Mouse (Mus musculus) retina, embryonic 14.5 days (tissue): Measurements from ENCODE around the gene Mfsd1.

Experiments
- DNase-seq: peaks from one replicate; pipeline ENCODE4 v3.0.0-alpha.2; 2015; ENCODE audit warnings: low spot score

The Mfsd1 gene

GRCm38 (mm10) chr3:67624629-67625028 is 42.1 kb downstream of the Mfsd1 start:
- DNase-seq, result peak; percentile 67

GRCm38 (mm10) chr3:67643135-67643534 is 60.6 kb downstream of the Mfsd1 start:
- DNase-seq, result no peak

- peak; percentile 5 for DNase-seq
Observed at GRCm38 (mm10) chr3:67645640-67646466, 63.3 kb downstream of the Mfsd1 start.
